Mouse (Mus musculus) cerebellum, adult 2 months (tissue): ENCODE measurements at regions not wholly inside any gene's neighbourhood (a gene's known extent, or its start where the extent isn't known, plus 50 kb on each side); places are given as distances from the start of the nearest gene placed in this dataset.

ENCODE experiments used
- DNase-seq, 2 experiments: peaks; one replicate each; pipeline ENCODE4 v3.0.0; 2021
- H3K27ac ChIP-seq: fragments of 200-500 bp; 2 replicates; pipeline ENCODE4 v1.5.1; 2012; ENCODE audit warnings: low read length, control low read depth, inconsistent platforms; ENCODE audit not compliant: insufficient read depth
- H3K27me3 ChIP-seq: fragments of 200-500 bp; 2 replicates; pipeline ENCODE4 v1.6.1; 2012; ENCODE audit warnings: inconsistent platforms, mild to moderate bottlenecking, low read length, moderate library complexity; ENCODE audit not compliant: control insufficient read depth, insufficient read depth
- H3K4me1 ChIP-seq: fragments of 200-500 bp; 2 replicates; pipeline ENCODE4 v1.6.1; 2011; ENCODE audit warnings: low read length; ENCODE audit not compliant: control insufficient read depth, insufficient read depth
- H3K4me3 ChIP-seq: fragments of 200-500 bp; replicated peaks from 2 replicates; pipeline ENCODE3; 2011; ENCODE audit warnings: mild to moderate bottlenecking, low read depth, low read length, control low read depth; ENCODE audit not compliant: insufficient read depth
- CTCF ChIP-seq: fragments of 200-500 bp; IDR thresholded peaks from 2 replicates; pipeline ENCODE4 v1.5.1; 2011; ENCODE audit warnings: low read depth, mild to moderate bottlenecking, control low read depth, low read length, moderate library complexity, borderline replicate concordance; ENCODE audit not compliant: insufficient read depth
- POLR2A ChIP-seq: fragments of 200-500 bp; IDR thresholded peaks from 2 replicates; pipeline ENCODE4 v1.6.1; 2011; ENCODE audit warnings: low read length, control low read depth, borderline replicate concordance; ENCODE audit not compliant: insufficient read depth
- WGBS: fragments of 180-500 bp; shearing (Covaris S2); methylation state at CpG from one replicate; pipeline ENCODE4 v1.1.7; 2018; 5-methylcytosine and 5-hydroxymethylcytosine counted together

- no peak for TF ChIP-seq CTCF
- no peak for TF ChIP-seq POLR2A
- DNase-seq: peak in 1 of 2 experiments; percentile 2
- Histone ChIP-seq H3K4me1 (no peaks in the 10 kb centered on the region), H3K27ac (no peak overlapping the region), H3K27me3 (no peaks in the 10 kb centered on the region), H3K4me3 (no peak overlapping the region)
- 42% methylated on average over 3 of the region's 3 CpGs for WGBS
Observed at GRCm38 (mm10) chr3:80211323-80212109, 327.2 kb downstream of the Fam198b start.

DNA sequence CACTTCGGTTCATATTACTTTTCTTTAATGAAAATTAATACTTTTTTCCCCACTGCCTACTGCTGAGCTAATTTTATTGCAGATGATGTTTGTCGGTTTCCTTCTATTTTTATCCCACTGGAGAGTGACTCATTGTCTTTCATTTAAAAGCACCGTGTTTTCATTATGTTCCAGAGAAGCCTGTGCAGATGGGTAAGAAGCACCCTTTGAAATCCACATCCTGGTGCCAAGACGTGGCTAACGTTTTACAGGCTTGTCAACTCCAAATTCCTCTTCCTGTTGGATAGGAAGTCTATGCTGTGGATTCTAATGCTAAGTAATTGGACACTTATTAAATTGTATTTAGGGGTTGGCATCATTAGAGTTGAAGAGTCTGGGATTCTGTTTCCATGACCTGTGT is 364.3 kb downstream of the Fam198b start:
- Histone ChIP-seq H3K27me3 (no peaks in the 10 kb centered on the region), H3K4me3 (no peak overlapping the region), H3K27ac (no peak overlapping the region), H3K4me1 (no peaks in the 10 kb centered on the region)
- WGBS: 33% methylated on average over 5 of the region's 5 CpGs
- no peak for TF ChIP-seq CTCF
- TF ChIP-seq POLR2A: no peak
- no peak for DNase-seq

DNA sequence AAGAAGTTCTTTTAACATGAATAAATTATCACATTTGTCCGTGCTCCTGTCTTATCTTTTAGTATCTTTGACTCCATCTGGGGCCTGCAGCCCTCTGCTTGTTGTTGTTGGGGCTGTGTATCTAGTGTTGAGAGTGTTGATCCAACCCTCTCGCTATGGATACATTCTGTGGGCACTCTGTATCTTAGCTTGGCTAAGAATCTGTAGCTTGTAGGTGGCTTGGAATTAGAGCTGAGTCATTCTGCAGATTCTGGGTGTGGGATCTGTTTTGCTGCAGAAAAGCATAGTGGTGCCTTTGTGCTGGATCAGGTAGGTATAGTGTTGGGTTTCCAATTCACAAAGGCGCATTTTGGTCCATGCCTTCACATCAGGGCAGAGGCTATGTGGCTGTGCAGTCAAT is 365.6 kb downstream of the Fam198b start:
- no peak for TF ChIP-seq POLR2A
- no peak for TF ChIP-seq CTCF
- Histone ChIP-seq H3K4me1 (no peaks in the 10 kb centered on the region), H3K4me3 (no peak overlapping the region), H3K27me3 (no peaks in the 10 kb centered on the region), H3K27ac (no peak overlapping the region)
- DNase-seq: no peak
- 74% methylated on average over 3 of the region's 3 CpGs for WGBS

- no peak overlapping the region for H3K4me3 ChIP-seq
- DNase-seq: no peak
- H3K4me1 ChIP-seq: no peaks in the 10 kb centered on the region
- TF ChIP-seq POLR2A (no peak), CTCF (no peak)
- 89% methylated on average over 3 of the region's 3 CpGs for WGBS
- H3K27me3 ChIP-seq: no peaks in the 10 kb centered on the region
- H3K27ac ChIP-seq: no peak overlapping the region
Observed at GRCm38 (mm10) chr3:80255304-80255703, 371.0 kb downstream of the Fam198b start.

DNA sequence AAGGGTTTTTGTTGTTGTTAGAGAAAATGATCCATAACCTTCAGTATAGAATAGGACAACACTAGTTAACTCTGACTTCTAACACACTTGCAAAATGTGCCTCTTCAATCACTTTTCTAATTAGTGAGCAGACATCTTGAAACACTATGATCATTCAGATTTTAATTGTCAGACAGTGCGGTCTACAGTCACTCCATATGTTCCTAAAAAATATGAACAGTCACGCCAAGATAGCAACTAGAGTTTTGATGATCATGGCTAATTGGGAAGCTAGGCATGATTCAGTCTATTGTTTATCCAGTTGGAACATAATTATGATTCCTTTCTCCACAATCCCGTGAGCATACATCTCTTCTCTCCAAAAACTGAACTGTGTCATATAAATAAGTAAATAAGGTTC is 372.1 kb downstream of the Fam198b start:
- TF ChIP-seq CTCF (no peak), POLR2A (no peak)
- WGBS: 55% methylated on average over 3 of the region's 3 CpGs
- Histone ChIP-seq H3K4me3 (no peak overlapping the region), H3K27ac (no peak overlapping the region), H3K27me3 (no peaks in the 10 kb centered on the region), H3K4me1 (no peaks in the 10 kb centered on the region)
- DNase-seq: no peak

- H3K27me3 ChIP-seq: no peaks in the 10 kb centered on the region
- H3K4me1 ChIP-seq: no peaks in the 10 kb centered on the region
- no peak overlapping the region for H3K27ac ChIP-seq
- WGBS: 88% methylated on average over 2 of the region's 2 CpGs
- TF ChIP-seq POLR2A: no peak
- no peak for TF ChIP-seq CTCF
- no peak overlapping the region for H3K4me3 ChIP-seq
- no peak for DNase-seq
Observed at GRCm38 (mm10) chr3:80263095-80263494, 378.8 kb downstream of the Fam198b start.

GRCm38 (mm10) chr3:80284656-80285055 is 400.3 kb downstream of the Fam198b start:
- H3K27me3 ChIP-seq: no peaks in the 10 kb centered on the region
- H3K4me1 ChIP-seq: no peaks in the 10 kb centered on the region
- TF ChIP-seq POLR2A: no peak
- WGBS: 81% methylated on average over 1 of the region's 1 CpGs
- H3K27ac ChIP-seq: no peak overlapping the region
- H3K4me3 ChIP-seq: no peak overlapping the region
- no peak for DNase-seq

GRCm38 (mm10) chr3:80285246-80285645 is 400.9 kb downstream of the Fam198b start:
- TF ChIP-seq CTCF (no peak), POLR2A (no peak)
- no peak for DNase-seq
- Histone ChIP-seq H3K27ac (no peak overlapping the region), H3K4me3 (no peak overlapping the region), H3K27me3 (no peaks in the 10 kb centered on the region), H3K4me1 (no peaks in the 10 kb centered on the region)
- 92% methylated on average over 3 of the region's 3 CpGs for WGBS
